Mouse (Mus musculus) Muller cell, postnatal 12 days (primary cell): ENCODE measurements around the gene Psmd3.
"Not testable (repeated sequence)": the region's sequence is repeated elsewhere in the genome, so short reads cannot be mapped to it uniquely, and the experiment has no call there.

Experiments
- DNase-seq: peaks from one replicate; pipeline ENCODE4 v3.0.0-alpha.2; 2015; ENCODE audit errors: inconsistent ontology term

The Psmd3 gene

DNA sequence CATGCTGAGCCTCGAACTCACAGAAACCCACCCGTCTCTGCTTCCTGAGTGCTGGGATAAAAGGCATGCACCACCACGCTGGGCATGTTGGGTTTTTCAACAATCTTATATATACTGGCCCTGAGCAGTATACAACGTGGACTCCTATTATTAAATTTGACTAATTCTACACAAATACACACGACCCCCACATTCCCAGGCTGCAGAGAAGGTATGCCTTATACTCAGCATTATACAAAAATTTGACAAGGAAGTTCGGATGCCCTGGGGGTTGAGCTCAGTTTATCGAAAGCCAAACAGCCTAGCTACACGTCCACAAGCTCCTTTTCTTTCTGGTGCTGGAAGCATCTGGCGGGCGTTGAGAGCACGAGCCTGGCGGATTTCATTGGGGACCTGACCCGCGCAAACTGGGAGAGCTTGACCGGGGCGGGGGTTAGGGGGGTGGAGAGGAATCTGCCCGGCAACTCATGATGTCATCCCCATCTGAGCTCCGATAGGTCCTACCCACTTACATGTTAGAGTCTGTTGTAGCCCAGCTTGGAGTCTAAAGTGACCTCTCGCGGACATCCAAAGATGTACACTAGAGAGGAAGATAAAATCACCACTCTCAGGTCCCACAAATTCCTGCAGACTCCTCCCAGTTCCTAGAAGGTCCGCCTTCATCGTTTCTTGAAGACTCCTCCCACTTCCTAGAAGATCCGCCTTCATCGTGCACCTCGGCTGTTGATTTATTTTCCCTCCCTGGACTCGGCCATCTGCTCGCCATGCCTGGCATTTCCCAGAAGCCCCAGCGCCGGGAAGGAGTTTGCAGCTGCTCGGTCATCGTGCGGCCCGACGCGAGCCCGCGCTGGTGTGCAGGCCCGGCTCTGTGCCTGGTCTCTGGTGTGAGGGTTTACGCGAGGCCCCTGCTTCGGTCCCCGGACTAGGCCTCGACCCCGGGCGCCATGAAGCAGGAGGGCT lies at the start of gene Psmd3:
Gene Psmd3 (plus strand): TSS at position 769 of the 960 bp plus-strand sequence.
- peak; percentile 98 for DNase-seq

DNA sequence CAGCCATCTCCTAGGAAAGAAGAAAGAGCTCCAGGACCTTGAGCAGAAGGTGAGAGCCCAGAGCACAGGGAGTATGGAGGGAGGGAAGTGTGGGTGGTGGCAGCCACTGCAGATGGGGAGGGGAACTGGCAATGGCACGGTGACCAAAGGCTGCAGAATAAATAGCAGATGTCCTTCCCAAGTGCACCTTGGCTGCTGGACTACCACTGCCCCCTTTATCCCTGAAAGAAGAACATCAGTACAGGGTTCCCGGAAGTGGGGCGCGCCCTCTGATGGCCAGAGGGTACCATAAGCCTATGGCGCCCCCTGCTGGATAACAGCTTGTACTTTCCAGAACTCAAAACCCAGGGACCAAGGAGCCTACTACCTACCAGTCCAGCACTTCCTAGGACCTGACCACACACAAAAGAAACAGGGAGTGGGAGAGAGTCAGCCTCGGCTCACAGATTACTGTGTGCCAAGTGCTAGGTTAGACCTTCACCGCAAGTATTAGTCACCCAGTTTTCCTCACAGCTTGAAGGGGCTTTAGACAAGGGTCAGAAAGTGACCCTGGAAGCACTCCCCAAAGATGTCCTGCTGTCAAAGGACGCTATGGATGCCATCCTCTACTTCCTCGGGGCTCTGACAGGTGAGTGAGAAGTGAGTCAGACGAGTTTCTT lies 46.9 kb upstream of the Psmd3 start:
- peak; percentile 15 for DNase-seq

DNA sequence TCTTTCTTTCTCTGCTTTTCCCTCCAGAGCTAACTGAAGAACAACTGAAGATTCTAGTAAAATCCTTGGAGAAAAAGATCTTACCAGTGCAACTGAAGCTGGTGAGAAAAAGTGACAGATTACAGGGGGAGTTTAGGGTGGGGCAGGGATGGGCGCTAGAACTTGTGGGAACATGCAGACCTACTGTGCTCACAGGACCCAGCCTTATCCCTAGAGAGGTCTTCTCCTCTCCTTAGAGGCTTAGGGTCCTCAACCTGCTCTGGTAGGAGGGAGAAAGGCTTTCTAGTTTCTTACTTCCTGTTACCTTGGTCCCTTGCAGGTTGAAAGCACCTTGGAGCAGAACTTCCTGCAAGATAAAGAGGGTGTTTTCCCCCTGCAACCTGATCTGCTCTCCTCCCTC lies 44.9 kb upstream of the Psmd3 start:
- DNase-seq: no peak

DNA sequence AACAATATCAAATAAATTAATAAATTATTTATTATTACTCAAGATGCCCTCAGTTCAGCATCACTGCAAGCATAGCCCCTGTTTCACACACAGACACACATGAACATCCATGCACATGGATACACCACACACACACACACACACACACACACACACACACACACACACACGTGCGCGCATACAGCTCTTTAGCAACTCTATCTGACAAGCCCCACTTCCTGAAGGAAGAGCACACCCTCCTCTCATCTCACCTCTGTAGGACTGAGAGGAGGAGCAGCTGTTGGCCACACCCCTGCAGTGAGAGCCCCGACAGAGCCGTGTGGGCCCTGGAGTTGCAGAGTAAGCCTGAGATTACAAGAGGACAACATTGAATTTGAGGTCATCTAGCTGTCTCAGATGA lies 42.3 kb upstream of the Psmd3 start:
- no peak for DNase-seq

DNA sequence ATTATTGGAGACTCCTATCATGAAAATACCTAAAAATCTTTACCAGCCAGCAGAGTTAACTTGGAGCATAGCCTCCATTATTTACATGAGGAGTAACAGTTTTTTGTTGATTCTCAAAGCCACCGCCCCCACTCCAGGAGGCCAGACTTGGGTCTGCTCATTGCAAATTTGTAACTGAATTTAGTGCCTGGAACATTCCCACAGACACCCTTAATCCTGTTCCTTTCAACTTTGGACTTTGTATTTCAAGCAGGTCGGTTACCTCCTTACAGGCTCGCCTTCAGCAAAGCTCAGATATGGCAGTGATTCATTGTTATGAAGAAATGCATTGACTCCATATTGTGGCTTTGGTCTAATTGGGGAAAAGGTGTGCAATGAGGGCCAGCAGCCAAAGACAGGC lies 37.6 kb upstream of the Psmd3 start:
- no peak for DNase-seq

DNA sequence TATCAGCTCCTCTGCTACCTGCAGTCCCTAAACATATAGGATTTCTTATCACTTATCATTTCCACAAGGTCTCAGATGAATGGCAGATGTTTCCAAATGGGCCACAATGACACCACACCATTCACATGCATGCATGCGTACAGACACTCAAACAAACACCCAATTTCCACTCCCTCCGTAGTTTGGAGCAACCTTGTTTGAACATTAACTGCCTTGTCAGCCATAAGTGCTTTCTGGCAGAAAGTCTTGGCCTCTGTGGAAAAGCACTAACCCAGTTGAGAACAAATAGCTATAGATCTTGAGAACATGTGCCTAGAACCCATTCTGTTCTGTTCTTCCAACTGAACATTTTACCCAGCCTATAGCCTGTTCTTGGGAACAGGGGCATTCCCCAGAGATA lies 36.4 kb upstream of the Psmd3 start:
- no peak for DNase-seq

DNA sequence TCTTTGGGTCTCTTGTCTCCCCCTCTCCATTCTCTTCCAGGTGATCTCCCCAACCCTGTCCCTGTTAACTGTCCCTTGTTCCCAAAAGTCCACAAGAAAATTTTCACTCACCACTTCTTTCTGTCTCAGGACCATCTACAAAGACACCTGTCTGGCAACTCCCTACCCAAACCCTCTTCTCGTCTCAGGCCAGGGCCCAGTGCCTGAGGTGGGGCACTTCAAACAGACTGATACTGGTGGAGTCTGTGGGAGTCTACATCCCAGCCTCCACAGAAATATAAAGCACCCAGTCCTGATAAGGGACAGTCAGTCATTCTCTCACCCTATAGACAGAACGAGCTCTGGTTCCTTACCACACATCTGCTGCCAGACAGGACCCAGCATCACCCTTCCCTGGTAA lies 35.9 kb upstream of the Psmd3 start, which contains the start of gene Gsdma2:
Gene Gsdma2 (plus strand): TSS at position 301 of the 400 bp plus-strand sequence.
- DNase-seq: no peak

DNA sequence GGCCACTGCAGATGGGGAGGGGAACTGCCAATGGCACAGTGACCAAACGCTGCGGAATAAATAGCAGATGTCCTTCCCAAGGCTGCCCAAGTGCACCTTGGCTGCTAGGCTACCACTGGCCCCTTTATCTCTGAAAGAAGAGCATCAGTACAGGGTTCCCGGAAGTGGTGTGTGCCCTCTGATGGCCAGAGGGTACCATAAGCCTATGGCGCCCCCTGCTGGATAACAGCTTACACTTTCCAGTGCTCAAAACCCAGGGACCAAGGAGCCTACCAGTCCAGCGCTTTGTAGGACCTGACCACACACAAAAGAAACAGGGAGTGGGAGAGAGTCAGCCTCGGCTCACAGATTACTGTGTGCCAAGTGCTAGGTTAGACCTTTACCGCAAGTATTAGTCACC lies 27.3 kb upstream of the Psmd3 start:
- peak; percentile 8 for DNase-seq

DNA sequence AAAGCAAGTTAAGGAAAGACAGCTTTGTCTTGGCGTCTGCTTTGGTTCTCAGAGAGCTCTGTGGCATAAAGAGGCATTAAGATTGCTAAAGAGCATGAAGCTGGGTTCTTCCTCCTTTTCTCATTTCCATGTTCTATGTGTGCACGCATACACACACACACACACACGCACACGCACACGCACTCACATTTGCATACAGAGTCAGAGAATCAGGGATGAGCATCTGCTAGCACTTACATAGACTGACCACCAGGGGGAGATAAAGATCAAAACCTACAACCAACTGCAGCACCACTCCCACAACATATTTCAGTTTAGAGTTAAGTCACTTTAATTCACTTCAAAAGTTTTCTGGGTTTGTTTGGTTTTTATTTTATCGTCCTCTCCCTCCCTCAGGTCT lies 21.8 kb upstream of the Psmd3 start:
- peak; percentile 39 for DNase-seq

DNA sequence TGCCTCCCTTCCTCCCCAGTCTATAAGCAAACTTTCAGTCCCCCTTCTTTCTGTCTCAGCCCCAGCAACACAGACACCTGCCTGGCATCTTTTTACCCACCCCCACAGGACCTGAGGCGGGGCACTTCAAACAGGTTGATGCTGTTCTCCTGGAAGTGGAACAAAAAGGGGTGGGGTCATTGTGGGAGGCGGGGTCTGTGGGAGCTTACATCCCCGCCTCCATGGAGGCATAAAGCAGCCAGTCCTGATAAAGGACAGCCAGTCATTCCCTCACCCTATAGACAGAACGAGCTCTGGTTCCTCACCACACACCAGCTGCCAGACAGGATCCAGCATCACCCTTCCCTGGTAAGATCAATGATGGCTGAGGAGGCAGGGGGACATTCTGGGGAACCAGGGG lies 18.3 kb upstream of the Psmd3 start, which contains the start of gene Gsdma:
Gene Gsdma (plus strand): TSS at position 261 of the 400 bp plus-strand sequence.
- no peak for DNase-seq

DNA sequence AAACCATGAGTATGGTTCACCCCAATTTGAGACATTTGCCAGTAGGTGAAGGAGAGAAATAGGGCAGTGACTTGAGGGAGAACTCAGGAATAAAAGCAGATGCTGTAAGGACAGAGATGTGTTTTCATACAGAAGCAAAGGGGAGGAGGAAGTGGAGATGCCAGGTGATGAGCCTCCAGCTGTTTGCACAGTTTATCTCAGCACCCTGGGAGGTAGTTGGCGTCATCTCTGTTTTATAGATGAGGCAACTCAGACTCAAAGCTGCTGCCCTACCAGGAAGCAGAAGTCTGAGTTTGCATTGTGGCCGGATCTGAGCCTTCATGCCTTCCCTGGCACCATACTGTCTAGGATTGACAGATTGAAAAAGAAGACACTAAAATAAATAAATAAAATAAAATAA lies 13.4 kb upstream of the Psmd3 start:
- no peak for DNase-seq

DNA sequence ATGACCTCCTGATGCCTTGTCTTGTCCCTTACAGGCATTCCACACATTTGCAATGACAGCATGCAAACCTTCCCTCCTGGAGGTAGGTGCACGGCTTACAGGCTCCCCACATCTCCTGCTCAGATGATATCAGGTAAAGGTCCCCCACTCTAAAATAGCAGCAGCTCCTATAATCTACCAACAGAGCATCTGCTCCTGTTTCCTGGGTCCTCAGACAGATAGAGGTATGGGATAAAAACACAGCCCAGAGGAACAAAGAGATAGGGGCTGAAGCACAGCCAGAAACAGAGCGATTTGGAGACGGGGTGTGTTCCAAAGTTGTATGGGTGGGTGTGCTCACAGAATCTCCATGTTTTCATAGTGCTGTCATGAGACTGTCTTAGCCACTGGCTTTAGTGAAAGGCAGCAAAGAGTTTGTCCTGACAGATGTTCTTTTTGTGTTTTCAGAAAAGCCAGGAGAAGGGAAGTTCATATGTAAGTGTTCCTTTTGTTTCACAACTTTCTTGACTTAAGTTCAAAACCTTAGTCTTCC lies 11.0 kb upstream of the Psmd3 start:
- no peak for DNase-seq

DNA sequence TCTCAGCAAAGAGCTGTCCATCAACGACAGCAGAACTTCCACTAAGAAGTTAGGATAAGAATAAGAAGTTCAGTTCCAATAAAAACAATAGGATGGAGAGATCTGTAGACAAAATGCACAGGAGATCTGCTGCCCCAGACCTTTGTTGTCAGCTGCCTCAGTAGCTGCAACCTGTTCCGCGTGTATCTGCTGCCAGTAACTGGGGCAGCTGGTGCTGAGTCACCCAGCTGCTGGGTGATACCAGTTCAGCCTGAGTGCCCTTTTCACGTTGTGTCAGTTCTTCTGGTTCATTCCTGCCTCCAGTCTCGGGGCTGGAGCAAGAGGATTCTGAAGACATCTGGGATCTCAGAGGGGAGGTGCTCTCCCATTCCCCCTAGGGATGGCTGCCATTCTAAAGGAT lies 10.5 kb upstream of the Psmd3 start:
- peak; percentile 14 for DNase-seq

DNA sequence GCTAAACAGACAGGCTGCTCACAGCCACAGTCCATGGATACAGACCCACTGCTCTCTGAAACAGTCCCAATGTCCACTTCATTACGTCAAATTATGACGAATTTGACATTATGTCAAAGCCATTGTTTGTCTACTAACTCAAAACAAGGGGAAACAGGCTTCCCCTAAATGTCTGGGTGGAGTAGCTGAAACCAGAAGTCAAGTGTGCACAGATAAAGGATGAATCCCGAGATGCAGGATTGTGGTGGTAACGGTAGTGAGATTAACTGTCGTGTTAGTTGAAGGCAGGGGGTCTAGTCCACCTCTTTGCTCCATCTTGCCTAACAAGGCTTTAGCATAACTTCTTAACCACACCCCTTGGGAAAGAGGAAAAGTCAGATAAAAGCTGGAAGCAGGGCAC lies 9.9 kb upstream of the Psmd3 start:
- no peak for DNase-seq

DNA sequence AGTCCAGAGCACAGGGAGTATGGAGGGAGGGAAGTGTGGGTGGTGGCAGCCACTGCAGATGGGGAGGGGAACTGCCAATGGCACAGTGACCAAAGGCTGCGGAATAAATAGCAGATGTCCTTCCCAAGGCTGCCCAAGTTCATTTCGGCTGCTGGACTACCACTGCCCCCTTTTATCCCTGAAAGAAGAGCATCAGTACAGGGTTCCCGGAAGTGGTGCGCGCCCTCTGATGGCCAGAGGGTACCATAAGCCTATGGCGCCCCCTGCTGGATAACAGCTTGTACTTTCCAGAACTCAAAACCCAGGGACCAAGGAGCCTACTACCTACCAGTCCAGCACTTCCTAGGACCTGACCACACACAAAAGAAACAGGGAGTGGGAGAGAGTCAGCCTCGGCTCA lies 9.2 kb upstream of the Psmd3 start:
- DNase-seq: peak; percentile 56

DNA sequence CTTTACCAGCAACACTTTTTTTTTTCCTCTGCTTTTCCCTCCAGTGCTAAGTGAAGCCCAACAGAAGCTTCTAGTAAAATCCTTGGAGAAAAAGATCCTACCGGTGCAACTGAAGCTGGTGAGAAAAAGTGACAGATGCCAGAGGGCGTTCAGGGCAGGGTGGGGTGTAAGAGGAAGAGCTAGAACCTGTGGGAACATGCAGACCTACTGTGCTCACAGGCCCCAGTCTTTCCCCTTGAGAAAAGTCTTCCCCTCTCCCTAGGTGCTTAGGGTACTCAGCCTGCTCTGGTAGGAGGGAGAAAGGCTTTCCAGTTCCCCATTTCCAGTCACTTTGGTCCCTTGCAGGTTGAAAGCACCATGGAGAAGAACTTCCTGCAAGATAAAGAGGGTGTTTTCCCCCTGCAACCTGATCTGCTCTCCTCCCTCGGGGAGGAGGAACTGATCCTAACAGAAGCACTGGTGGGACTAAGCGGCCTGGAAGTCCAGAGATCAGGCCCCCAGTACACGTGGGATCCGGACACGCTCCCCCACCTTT lies 6.5 kb upstream of the Psmd3 start:
- DNase-seq: no peak

DNA sequence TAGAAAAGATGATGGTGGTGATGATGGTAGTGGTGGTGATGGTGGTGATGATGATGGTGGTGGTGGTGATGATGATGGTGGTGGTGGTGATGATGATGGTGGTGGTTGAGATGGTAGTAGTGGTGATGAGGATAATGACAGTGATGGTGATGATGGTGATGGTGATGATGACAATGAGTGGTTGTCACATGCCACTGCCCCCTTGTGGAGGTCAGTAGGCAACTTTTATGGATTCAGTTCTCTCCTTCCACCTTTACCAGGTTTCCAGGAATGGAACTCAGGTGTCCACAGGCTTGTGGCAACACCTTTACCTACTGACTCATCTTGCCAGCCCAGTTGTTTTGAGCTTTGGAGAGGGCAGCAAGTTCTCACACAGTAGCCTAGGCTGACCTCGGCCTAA lies 2.3 kb upstream of the Psmd3 start:
- DNase-seq: no peak

DNA sequence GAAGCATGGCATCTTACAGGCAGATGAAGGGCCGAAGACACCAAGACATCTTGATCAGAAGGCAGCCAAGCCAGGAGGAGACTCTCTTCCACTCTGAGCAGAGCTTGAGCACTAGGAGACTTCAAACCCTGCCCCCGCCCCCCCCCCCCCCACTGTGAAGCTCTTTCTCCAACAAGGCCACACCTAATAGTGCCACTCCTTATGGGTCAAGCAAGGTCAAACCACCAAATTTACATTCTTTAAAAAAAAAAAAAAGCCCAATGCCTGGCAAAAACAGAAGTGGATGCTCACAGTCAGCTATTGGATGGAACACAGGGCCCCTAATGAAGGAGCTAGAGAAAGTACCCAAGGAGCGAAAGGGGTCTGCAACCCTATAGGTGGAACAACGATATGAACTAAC lies 1.8 kb upstream of the Psmd3 start:
- DNase-seq: not testable (repeated sequence)

DNA sequence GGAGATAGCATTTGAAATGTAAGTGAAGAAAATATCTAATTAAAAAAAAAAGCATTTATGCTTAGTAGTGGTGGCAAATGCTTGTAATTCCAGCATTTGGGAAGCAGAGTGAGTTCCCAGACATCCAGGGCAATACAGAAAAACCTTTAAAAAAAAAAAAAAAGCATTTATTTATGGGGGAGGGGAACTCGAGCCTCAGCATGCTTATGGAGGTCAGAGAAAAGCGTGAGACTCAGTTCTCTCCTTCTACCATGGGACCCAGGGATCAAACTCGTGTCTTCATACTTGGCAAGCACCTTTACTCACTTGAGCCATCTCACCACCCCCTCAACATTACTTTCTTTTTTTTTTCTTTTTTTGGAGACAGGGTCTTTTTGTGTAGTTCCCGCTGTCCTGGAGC lies 1.2 kb upstream of the Psmd3 start:
- DNase-seq: no peak

DNA sequence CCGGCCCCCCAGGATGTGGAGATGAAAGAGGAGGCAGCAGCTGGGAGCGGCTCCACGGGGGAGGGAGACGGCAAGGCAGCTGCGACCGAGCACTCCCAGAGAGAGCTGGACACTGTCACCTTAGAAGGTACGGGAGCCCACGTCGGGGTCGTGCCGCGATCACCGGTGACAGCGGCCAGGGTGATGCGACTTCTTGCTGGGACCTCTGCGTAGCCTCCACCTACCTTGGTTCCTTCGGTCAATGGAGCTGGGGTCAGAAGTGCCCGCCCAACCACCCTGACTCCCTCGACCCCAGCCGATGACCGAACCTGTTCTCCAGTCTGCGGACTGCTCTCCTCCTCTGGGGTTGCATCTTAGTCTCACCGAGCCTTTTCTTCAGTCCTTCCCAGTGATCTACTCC lies 457 bp downstream of the Psmd3 start:
- DNase-seq: no peak

DNA sequence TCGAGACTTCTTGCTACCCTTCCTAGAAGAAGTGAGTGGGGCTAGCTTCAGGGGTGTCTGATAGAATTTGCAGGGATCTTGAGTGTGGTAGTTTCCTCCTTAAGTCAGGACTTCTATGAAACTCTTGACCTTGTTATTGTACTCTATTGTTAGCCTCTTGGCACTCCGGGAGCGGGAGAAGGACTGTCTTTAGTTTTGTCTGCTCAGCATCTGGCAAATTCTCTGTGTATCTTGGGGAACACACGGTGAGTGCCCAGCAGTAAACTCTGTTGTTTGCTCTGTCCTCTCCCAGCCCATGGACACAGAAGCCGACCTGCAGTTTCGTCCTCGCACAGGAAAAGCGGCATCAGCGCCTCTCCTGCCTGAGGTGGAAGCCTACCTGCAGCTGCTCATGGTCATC lies 3.3 kb downstream of the Psmd3 start:
- DNase-seq: no peak

DNA sequence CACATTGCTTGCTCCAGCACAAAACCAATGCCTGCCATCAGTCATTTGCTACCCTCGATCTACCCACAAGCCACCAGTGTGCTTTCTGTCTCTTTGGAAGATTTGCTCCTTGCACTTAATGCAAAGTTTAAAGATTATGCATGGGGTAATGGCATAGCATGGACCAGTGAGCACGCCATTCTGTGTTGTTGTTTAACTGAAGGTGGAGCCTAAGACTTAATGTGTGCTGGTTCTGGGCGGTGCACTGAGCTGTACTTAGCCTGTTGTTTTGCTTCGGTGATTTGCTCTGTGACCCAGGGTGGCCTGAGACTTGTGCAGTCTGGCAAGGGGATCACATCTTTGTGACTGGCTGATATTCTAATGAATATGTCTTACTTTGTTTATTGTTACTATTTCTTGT lies 4.6 kb downstream of the Psmd3 start:
- DNase-seq: no peak
